Mouse (Mus musculus): Measurements from ENCODE around the gene Ndufs8. TPM values are rescaled to one million over a fixed set of nuclear protein-coding genes. Genes with fewer than 3 reads are reported as not detected.

Ndufs8 gene
- polyA plus RNA-seq, 1 experiment from 2014 or later, result 417 TPM

DNA sequence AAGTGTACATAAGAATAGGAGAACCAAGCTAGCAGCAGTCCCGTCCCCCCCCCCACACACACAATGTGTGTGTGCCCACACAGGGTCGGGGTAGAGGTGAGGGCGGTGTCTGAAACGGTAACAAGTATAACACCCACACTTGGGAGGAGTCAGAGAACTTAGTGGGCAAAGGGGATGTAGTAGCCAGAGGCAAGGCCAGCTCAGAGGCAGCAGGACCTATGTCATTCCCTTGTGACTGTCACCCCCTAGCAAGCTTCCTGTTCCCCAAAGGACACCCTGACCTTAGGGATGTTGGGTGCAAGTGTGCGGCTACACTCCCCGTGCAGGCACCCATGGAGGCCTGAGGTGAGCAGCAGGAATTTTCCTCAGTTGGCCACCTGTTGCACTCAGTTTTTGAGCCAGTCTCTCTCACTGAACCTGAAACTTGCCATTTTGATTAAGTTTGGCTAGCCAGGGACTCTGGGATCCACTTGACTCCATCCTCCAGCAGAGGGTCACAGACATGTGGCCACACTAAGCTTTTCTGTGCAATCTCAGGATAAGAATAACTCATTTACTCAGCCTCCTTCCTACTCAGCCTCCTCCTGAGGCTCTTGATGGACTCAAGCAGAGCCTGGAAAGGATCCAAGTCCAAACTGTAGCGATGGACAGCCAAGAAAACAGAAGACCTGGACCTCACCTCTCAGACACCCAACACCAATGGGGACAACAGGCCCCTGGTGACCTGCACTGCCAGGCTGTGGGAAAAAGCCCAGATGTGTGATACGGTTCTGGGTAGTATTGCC, 4.5 kb downstream of the Ndufs8 start:
- H3K9ac ChIP-seq (ENCODE audit: low read depth, low read length), result 0 out of 2 replicates have a peak overlapping the region, but pooled peaks have one; percentile 71

DNA sequence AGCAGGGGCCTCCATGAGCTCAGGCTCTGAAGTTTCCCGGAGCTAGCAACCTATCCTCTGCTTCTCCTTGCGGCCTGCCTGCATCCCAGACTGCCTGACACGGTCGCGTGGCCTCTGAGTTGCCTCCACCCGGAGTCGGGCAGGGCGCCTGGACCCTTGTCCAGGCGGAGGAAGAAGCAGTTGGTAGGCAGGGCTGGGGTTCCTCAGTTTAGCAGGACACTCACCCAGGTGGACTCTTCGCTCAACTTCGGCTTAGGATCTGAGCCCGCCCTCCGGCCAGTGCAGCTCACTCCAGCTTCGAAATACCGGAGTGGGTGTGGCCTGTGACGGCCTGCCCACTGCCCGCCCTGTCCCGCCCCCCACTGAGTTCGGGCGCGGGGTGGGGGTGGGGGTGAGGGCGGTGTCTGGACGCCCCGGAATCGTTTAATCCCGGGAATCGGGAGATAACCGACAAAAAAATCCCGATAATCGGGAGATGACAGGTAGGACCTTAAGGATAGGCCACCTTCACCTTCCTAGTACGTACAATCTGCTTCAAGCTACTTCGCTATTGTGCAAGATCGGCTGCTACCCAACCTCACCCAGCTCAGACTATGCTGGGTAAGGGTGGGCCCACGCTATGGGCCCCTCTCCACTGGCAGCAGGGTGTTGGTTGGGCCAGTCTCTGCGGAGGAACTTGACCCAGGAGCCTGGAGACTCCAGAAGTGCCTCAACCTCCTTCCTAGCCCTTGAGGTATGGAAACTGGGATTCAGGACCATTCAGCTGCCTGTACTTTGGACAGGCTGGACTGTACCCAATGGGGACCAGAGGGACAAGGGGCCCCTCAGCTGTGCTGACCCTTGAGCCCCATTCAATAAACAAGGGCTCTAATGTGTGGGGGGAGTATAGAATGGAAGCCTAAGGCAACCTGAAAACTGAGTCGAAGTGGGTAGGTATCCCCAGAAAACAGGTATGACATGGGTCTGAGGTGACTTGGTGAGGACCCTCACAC, 5.5 kb downstream of the Ndufs8 start, which contains the start of gene Tcirg1:
Gene Tcirg1 (minus strand): TSS at position 339 of the 992 bp plus-strand sequence.
- no peak for TF ChIP-seq CTCF (IDR thresholded peaks at IDR 0.05; ENCODE audit: low read depth)
- H3K9ac ChIP-seq (ENCODE audit: low read depth, low read length), result peak within 1 kb of the TSS; percentile 71
- peak within 1 kb of the TSS; percentile 74 for H3K4me3 ChIP-seq (replicated peaks; ENCODE audit: low read depth, low read length)
- H3K27ac ChIP-seq, result peak within 1 kb of the TSS; percentile 87
- peaks cover 45% of the 10 kb centered on the region for H3K36me3 ChIP-seq (ENCODE audit: insufficient read depth, low read length)
- peak within 1 kb of the TSS; percentile 84 for H3K4me2 ChIP-seq (ENCODE audit: low read length)
- WGBS, result 4% methylated on average over 36 of the region's 36 CpGs
- peaks cover 29% of the 10 kb centered on the region for H3K4me1 ChIP-seq (replicated peaks; ENCODE audit: insufficient read depth, low read length)
- peak; percentile 86 for DNase-seq (ENCODE audit: low spot score)
- H3K27me3 ChIP-seq (ENCODE audit: insufficient read depth, low read length), result no peaks in the 10 kb centered on the region
- peak; percentile 74 for ATAC-seq (replicated peaks; ENCODE audit: low FRiP score, low read depth)
- no peaks in the 10 kb centered on the region for H3K9me3 ChIP-seq (replicated peaks; ENCODE audit: low read length)

More for the DNA sequence above, 4.5 kb downstream of the Ndufs8 start:
- Histone ChIP-seq H3K27me3 (ENCODE audit: insufficient read depth, low read length) (no peaks in the 10 kb centered on the region), H3K4me2 (ENCODE audit: low read length) (peak overlapping the region; percentile 84), H3K4me1 (replicated peaks; ENCODE audit: insufficient read depth, low read length) (peaks cover 29% of the 10 kb centered on the region), H3K27ac (no peak overlapping the region), H3K9me3 (replicated peaks; ENCODE audit: low read length) (no peaks in the 10 kb centered on the region), H3K36me3 (ENCODE audit: insufficient read depth, low read length) (peaks cover 35% of the 10 kb centered on the region), H3K4me3 (replicated peaks; ENCODE audit: low read depth, low read length) (peak overlapping the region; percentile 74)
- no peak for DNase-seq (ENCODE audit: low spot score)
- TF ChIP-seq CTCF (IDR thresholded peaks at IDR 0.05; ENCODE audit: low read depth), result no peak
- WGBS, result 68% methylated on average over 8 of the region's 8 CpGs
- no peak for ATAC-seq (replicated peaks; ENCODE audit: low FRiP score, low read depth)

DNA sequence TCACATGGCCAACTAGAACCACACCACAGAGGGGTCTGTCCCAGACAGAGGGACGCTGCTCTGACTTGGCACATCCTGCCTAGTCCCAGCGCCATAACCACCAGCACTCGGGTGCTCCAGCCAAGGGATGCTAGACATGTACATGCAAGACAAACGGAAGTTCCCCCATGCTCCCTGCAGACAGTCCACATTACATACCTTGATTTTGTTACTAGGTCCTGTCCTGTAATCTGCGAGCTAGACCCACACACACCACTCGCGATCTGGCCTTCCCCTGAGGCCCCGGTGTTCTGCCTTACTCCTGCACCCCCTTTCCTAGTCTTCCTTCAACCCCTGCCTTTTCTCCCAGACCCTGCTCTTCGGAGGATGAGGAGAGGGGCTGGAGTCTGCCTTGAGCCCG, 6.2 kb downstream of the Ndufs8 start:
- TF ChIP-seq CTCF (IDR thresholded peaks at IDR 0.05; ENCODE audit: low read depth), result no peak
- peaks cover 53% of the 10 kb centered on the region for H3K36me3 ChIP-seq (ENCODE audit: insufficient read depth, low read length)
- WGBS, result 10% methylated on average over 10 of the region's 10 CpGs
- peak overlapping the region; percentile 74 for H3K4me3 ChIP-seq (replicated peaks; ENCODE audit: low read depth, low read length)
- peak overlapping the region; percentile 84 for H3K4me2 ChIP-seq (ENCODE audit: low read length)
- H3K9me3 ChIP-seq (replicated peaks; ENCODE audit: low read length), result no peaks in the 10 kb centered on the region
- DNase-seq (ENCODE audit: low spot score) (no peak), ATAC-seq (replicated peaks; ENCODE audit: low FRiP score, low read depth) (no peak)
- H3K27ac ChIP-seq, result peak overlapping the region; percentile 87
- peak overlapping the region; percentile 71 for H3K9ac ChIP-seq (ENCODE audit: low read depth, low read length)
- H3K4me1 ChIP-seq (replicated peaks; ENCODE audit: insufficient read depth, low read length), result peaks cover 25% of the 10 kb centered on the region
- H3K27me3 ChIP-seq (ENCODE audit: insufficient read depth, low read length), result no peaks in the 10 kb centered on the region

DNA sequence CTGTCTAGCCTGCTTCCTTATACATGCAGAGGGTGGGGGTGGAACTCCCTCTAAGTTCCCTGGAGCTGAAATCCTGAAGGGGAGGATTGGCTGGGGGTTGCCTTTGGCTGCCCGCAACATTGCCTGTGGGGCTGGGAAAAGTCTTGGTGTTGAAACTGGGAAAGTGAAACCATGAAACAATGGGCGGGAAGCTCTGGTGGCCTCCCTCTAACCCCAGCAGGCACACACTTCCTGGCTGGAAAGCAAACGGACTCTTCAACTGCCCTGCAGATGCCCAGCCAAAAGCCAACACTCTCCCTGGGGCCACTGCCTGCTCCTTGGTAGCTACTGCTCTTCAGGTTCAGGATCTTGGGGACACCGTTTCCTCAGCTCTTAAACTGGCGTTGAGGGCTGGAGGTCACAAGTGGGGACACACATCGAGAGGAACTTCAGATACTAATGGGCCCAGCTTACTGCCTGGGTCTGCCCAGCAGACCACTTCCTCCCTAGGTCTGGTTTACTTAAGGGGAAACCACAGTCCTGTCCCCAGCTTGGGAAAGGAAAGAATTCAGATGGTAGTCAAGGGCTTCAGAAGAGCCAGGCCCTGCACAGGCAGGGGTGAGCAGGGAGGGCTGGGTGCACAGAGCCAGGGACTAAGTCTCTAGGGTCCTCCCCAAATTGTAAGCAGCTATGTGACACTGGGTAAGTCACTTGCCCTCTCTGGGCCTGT, 7.2 kb downstream of the Ndufs8 start:
- Histone ChIP-seq H3K36me3 (ENCODE audit: insufficient read depth, low read length) (peaks cover 47% of the 10 kb centered on the region), H3K27ac (peak overlapping the region; percentile 87), H3K27me3 (ENCODE audit: insufficient read depth, low read length) (no peaks in the 10 kb centered on the region), H3K4me2 (ENCODE audit: low read length) (peak overlapping the region; percentile 84), H3K9ac (ENCODE audit: low read depth, low read length) (peak overlapping the region; percentile 71; the same call in 1 of the 2 replicates), H3K9me3 (replicated peaks; ENCODE audit: low read length) (no peaks in the 10 kb centered on the region), H3K4me3 (replicated peaks; ENCODE audit: low read depth, low read length) (peak overlapping the region; percentile 74), H3K4me1 (replicated peaks; ENCODE audit: insufficient read depth, low read length) (peaks cover 25% of the 10 kb centered on the region)
- DNase-seq (ENCODE audit: low spot score), result peak; percentile 77
- ATAC-seq (replicated peaks; ENCODE audit: low FRiP score, low read depth), result 0 out of 2 replicates have a peak, but pooled peaks have one; percentile 8
- TF ChIP-seq CTCF (IDR thresholded peaks at IDR 0.05; ENCODE audit: low read depth), result no peak
- WGBS, result 16% methylated on average over 6 of the region's 6 CpGs

DNA sequence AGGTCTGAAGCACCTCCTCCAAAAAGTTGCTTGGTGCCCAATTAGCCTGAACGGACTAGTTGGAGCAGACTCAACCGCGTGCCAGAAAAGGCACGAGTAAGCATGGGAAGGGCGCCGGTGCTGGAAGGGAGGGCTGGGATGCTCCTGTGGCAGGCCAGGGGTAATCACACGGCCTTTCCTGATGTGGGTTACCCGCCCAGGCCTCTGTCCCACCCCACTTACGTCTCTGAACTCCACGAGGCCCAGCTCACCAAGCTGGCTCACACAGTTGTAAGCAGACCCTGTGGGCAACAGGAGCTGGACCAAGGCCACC, 8.3 kb downstream of the Ndufs8 start:
- Histone ChIP-seq H3K27ac (0 out of 2 replicates have a peak overlapping the region, but pooled peaks have one; percentile 87), H3K27me3 (ENCODE audit: insufficient read depth, low read length) (no peaks in the 10 kb centered on the region), H3K4me3 (replicated peaks; ENCODE audit: low read depth, low read length) (no peak overlapping the region), H3K4me2 (ENCODE audit: low read length) (peak overlapping the region; percentile 84), H3K36me3 (ENCODE audit: insufficient read depth, low read length) (peaks cover 41% of the 10 kb centered on the region), H3K9me3 (replicated peaks; ENCODE audit: low read length) (no peaks in the 10 kb centered on the region), H3K4me1 (replicated peaks; ENCODE audit: insufficient read depth, low read length) (peaks cover 25% of the 10 kb centered on the region), H3K9ac (ENCODE audit: low read depth, low read length) (no peak overlapping the region)
- no peak for TF ChIP-seq CTCF (IDR thresholded peaks at IDR 0.05; ENCODE audit: low read depth)
- WGBS, result 56% methylated on average over 10 of the region's 10 CpGs
- ATAC-seq (replicated peaks; ENCODE audit: low FRiP score, low read depth), result no peak
- DNase-seq (ENCODE audit: low spot score), result no peak

All from kidney, postnatal 0 days (tissue).